Mouse (Mus musculus) megakaryocyte progenitor cell, adult 5-6 weeks (primary cell): Measurements from ENCODE around the gene Sox8. TPM values are rescaled to one million over a fixed set of nuclear protein-coding genes. Genes with fewer than 3 reads are reported as not detected.

Experiments used
- ATAC-seq: replicated peaks from 2 replicates; pipeline ENCODE4 v1.8.0; 2016; ENCODE audit warnings: mild to moderate bottlenecking, moderate TSS enrichment, inconsistent platforms; ENCODE audit not compliant: poor library complexity
- total RNA-seq, 2 experiments: library from RNA; stranded (forward) in 1 of 2; stranded (reverse) in 1 of 2; fragments of 157-497, 149-512 nt in 1 of 2; fragments of 200-1000 nt in 1 of 2; gene quantifications; 2 replicates each; pipeline versions ENCODE4 v1.2.3 to v1.2.4; 2015 to 2017

Sox8 gene
- total RNA-seq (2015), result not detected in 2 replicates
- not detected in 2 replicates for total RNA-seq (2017)

- ATAC-seq, result peak; percentile 61
These were observed at the start of gene Sox8 for GRCm38 (mm10) chr17:25570648-25571452. Sox8 (minus strand) TSS chr17:25570686.

GRCm38 (mm10) chr17:25618508-25619056 is 48.1 kb upstream of the Sox8 start:
- ATAC-seq, result no peak

GRCm38 (mm10) chr17:25614723-25615510 is 44.4 kb upstream of the Sox8 start:
- ATAC-seq, result no peak

- ATAC-seq, result no peak
These were observed 42.8 kb upstream of the Sox8 start for GRCm38 (mm10) chr17:25613323-25613722.

- ATAC-seq, result no peak
These were observed 42.1 kb upstream of the Sox8 start for GRCm38 (mm10) chr17:25612537-25612936.

- ATAC-seq, result no peak
These were observed 39.7 kb upstream of the Sox8 start for GRCm38 (mm10) chr17:25610151-25610550.

- no peak for ATAC-seq
These were observed 39.0 kb upstream of the Sox8 start for GRCm38 (mm10) chr17:25609506-25609828.

GRCm38 (mm10) chr17:25608821-25609505 is 38.5 kb upstream of the Sox8 start:
- no peak for ATAC-seq

GRCm38 (mm10) chr17:25608137-25608785 is 37.8 kb upstream of the Sox8 start:
- ATAC-seq, result no peak

- ATAC-seq, result no peak; the same call in 1 of the 2 replicates
These were observed 33.7 kb upstream of the Sox8 start for GRCm38 (mm10) chr17:25604234-25604633.

- ATAC-seq, result 0 out of 2 replicates have a peak, but pooled peaks have one; percentile 29
These were observed 31.9 kb upstream of the Sox8 start for GRCm38 (mm10) chr17:25602366-25602765.

- 0 out of 2 replicates have a peak, but pooled peaks have one; percentile 26 for ATAC-seq
These were observed 27.1 kb upstream of the Sox8 start for GRCm38 (mm10) chr17:25597537-25597936.

- ATAC-seq, result 0 out of 2 replicates have a peak, but pooled peaks have one; percentile 26
These were observed 25.0 kb upstream of the Sox8 start for GRCm38 (mm10) chr17:25595495-25595894.

GRCm38 (mm10) chr17:25593411-25594261 is 23.1 kb upstream of the Sox8 start:
- ATAC-seq, result no peak

- ATAC-seq, result no peak
These were observed 21.9 kb upstream of the Sox8 start for GRCm38 (mm10) chr17:25592336-25592735.

- no peak for ATAC-seq
These were observed 20.5 kb upstream of the Sox8 start for GRCm38 (mm10) chr17:25590985-25591384.

- no peak for ATAC-seq
These were observed 19.6 kb upstream of the Sox8 start for GRCm38 (mm10) chr17:25590068-25590467.

GRCm38 (mm10) chr17:25584646-25585045 is 14.2 kb upstream of the Sox8 start:
- no peak for ATAC-seq

GRCm38 (mm10) chr17:25583858-25584257 is 13.4 kb upstream of the Sox8 start:
- peak; percentile 90 for ATAC-seq

- ATAC-seq, result no peak
These were observed 12.6 kb upstream of the Sox8 start for GRCm38 (mm10) chr17:25583099-25583498.
